ENCODE assay signal across 20 mouse cellular contexts in the genomic region with DNA sequence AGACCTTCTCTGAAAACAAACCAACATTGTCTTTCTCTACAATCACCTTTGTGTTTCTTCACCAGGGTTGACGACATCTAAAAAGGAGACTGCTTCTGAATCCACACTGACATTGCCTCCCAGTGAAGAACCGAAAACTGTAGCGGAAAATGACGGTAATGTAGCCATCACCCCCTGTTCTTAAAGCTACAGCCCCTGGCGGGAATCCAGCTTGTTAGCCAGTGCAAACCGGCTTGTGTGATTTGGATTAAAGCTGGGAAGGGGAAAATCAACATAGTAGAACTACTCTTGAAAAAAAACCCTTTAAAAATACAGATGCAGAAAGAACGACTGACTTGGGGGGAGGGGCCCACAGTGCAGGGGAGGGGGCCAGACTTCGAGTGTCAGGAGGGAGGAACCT. TPM values are rescaled to one million over a fixed set of nuclear protein-coding genes. Genes with fewer than 3 reads are reported as not detected.
A peak's percentile ranks its signal among the peaks of the same experiment; 100 is the strongest.
DNase-seq lines count a peak whose midpoint lies in the region; ATAC-seq and TF ChIP-seq lines count a peak whose summit lies in the region.
"Had no signal": no experiment of that assay in that cellular context is flagged by ENCODE, and none has a peak within 500 bp of the region (broad histone marks: within the 10 kb centered on the region; RNA-seq: fewer than 3 reads in every experiment).

No protein-coding gene starts in this region.

- DNase-seq in heart, adult 9 months (ENCODE audit: low spot score in 2 of 2) = no peak
- DNase-seq in limb, embryonic 14.5 days (ENCODE audit: low spot score) = peak; percentile 22
- DNase-seq in limb, embryonic 10.5 days (ENCODE audit: low spot score) = no peak
- DNase-seq in midbrain, embryonic 14.5 days = peak; percentile 39
- DNase-seq in midbrain, embryonic 10.5 days (ENCODE audit: low spot score) = no peak
- DNase-seq in thymus, postnatal 25 days = no peak
- DNase-seq: adrenal gland, adult 2 months; cerebellum, adult 11-12 months; cerebellum, postnatal 25 days; lung, postnatal 36 days; right cerebral cortex, postnatal 14 days; spleen, adult 18-20 months had no signal

- no peak overlapping the region for H3K4me2 ChIP-seq in heart, embryonic 13.5 days
- H3K4me2 ChIP-seq in limb, embryonic 14.5 days (replicated peaks; ENCODE audit: low read depth, low read length, severe bottlenecking) = no peak overlapping the region
- no peak overlapping the region for H3K4me2 ChIP-seq in midbrain, embryonic 14.5 days (ENCODE audit: low read length)
- H3K4me2 ChIP-seq: embryonic facial prominence, embryonic 13.5 days; forebrain, embryonic 15.5 days; heart, embryonic 11.5 days; limb, embryonic 13.5 days had no signal

- ATAC-seq in heart, embryonic 13.5 days (ENCODE audit: extremely low read depth, insufficient number of reproducible peaks, low FRiP score, low TSS enrichment) = no peak
- no peak for ATAC-seq in limb, embryonic 14.5 days (ENCODE audit: low FRiP score, low read depth)
- no peak for ATAC-seq in midbrain, embryonic 14.5 days (ENCODE audit: low FRiP score, low TSS enrichment)
- ATAC-seq: hindbrain, postnatal 0 days; intestine, embryonic 16.5 days had no signal

- no peak for TF ChIP-seq POLR2A in limb, embryonic 14.5 days (IDR thresholded peaks at IDR 0.05; ENCODE audit: borderline replicate concordance, extremely low read depth, insufficient read depth, insufficient read length)

- peak overlapping the region; percentile 34; the same call in 1 of the 2 replicates for H3K27ac ChIP-seq in heart, embryonic 13.5 days (replicated peaks)
- H3K27ac ChIP-seq in limb, embryonic 14.5 days (replicated peaks; ENCODE audit: low read depth, low read length) = no peak overlapping the region
- no peak overlapping the region for H3K27ac ChIP-seq in limb, embryonic 10.5 days
- no peak overlapping the region for H3K27ac ChIP-seq in midbrain, embryonic 14.5 days (replicated peaks; ENCODE audit: low read depth, low read length)
- no peak overlapping the region for H3K27ac ChIP-seq in midbrain, embryonic 10.5 days (replicated peaks)
- H3K27ac ChIP-seq: embryonic facial prominence, embryonic 13.5 days; forebrain, embryonic 15.5 days; hindbrain, postnatal 0 days; limb, embryonic 13.5 days had no signal

- 48% methylated on average over 8 of the region's 8 CpGs for WGBS in heart, embryonic 13.5 days
- WGBS in limb, embryonic 14.5 days = 50% methylated on average over 8 of the region's 8 CpGs
- WGBS in limb, embryonic 10.5 days = 87% methylated on average over 8 of the region's 8 CpGs
- 68% methylated on average over 8 of the region's 8 CpGs for WGBS in midbrain, embryonic 14.5 days
- WGBS in midbrain, embryonic 10.5 days = 78% methylated on average over 8 of the region's 8 CpGs

- peaks cover 26% of the 10 kb centered on the region for H3K4me1 ChIP-seq in heart, embryonic 13.5 days
- H3K4me1 ChIP-seq in limb, embryonic 14.5 days (ENCODE audit: control insufficient read depth, insufficient read depth, low read length) = peaks cover 7% of the 10 kb centered on the region
- H3K4me1 ChIP-seq in limb, embryonic 10.5 days = peaks cover 40% of the 10 kb centered on the region
- H3K4me1 ChIP-seq in midbrain, embryonic 14.5 days (ENCODE audit: control insufficient read depth, insufficient read depth, low read length) = no peaks in the 10 kb centered on the region
- H3K4me1 ChIP-seq in midbrain, embryonic 10.5 days = no peaks in the 10 kb centered on the region
- H3K4me1 ChIP-seq: forebrain, embryonic 15.5 days; megakaryocyte, embryonic 14.5 days had no signal

- H3K36me3 ChIP-seq in heart, embryonic 13.5 days = peaks cover 68% of the 10 kb centered on the region
- H3K36me3 ChIP-seq in limb, embryonic 14.5 days (ENCODE audit: control insufficient read depth, insufficient read depth, low read length) = peaks cover 14% of the 10 kb centered on the region; the same call in 1 of the 2 replicates
- H3K36me3 ChIP-seq in limb, embryonic 10.5 days = no peaks in the 10 kb centered on the region
- peaks cover 27% of the 10 kb centered on the region; the same call in 1 of the 2 replicates for H3K36me3 ChIP-seq in midbrain, embryonic 14.5 days (ENCODE audit: control insufficient read depth, insufficient read depth, low read length)
- H3K36me3 ChIP-seq in midbrain, embryonic 10.5 days = peaks cover 71% of the 10 kb centered on the region
- H3K36me3 ChIP-seq: forebrain, embryonic 15.5 days had no signal

- no peaks in the 10 kb centered on the region for H3K27me3 ChIP-seq in heart, embryonic 13.5 days (replicated peaks)
- no peaks in the 10 kb centered on the region for H3K27me3 ChIP-seq in limb, embryonic 14.5 days (ENCODE audit: control insufficient read depth, insufficient read depth, low read length)
- H3K27me3 ChIP-seq in limb, embryonic 10.5 days (ENCODE audit: low read depth, poor library complexity, severe bottlenecking) = no peaks in the 10 kb centered on the region
- H3K27me3 ChIP-seq in midbrain, embryonic 14.5 days (ENCODE audit: control insufficient read depth, insufficient read depth, low read length) = no peaks in the 10 kb centered on the region
- no peaks in the 10 kb centered on the region for H3K27me3 ChIP-seq in midbrain, embryonic 10.5 days (ENCODE audit: low read depth, poor library complexity, severe bottlenecking)
- H3K27me3 ChIP-seq: embryonic facial prominence, embryonic 13.5 days; forebrain, embryonic 15.5 days had no signal

- no peaks in the 10 kb centered on the region for H3K9me3 ChIP-seq in heart, embryonic 13.5 days
- no peaks in the 10 kb centered on the region for H3K9me3 ChIP-seq in limb, embryonic 14.5 days (ENCODE audit: control insufficient read depth, low read length)
- H3K9me3 ChIP-seq in limb, embryonic 10.5 days (replicated peaks) = no peaks in the 10 kb centered on the region
- no peaks in the 10 kb centered on the region for H3K9me3 ChIP-seq in midbrain, embryonic 14.5 days (ENCODE audit: control insufficient read depth, low read length)
- H3K9me3 ChIP-seq in midbrain, embryonic 10.5 days (replicated peaks) = no peaks in the 10 kb centered on the region
- H3K9me3 ChIP-seq: embryonic facial prominence, embryonic 13.5 days; forebrain, embryonic 15.5 days; limb, embryonic 13.5 days; megakaryocyte, embryonic 14.5 days had no signal

- no peak overlapping the region for H3K9ac ChIP-seq in heart, embryonic 13.5 days
- H3K9ac ChIP-seq in limb, embryonic 14.5 days (ENCODE audit: low read depth, low read length, severe bottlenecking) = 0 out of 2 replicates have a peak overlapping the region, but pooled peaks have one; percentile 5
- no peak overlapping the region for H3K9ac ChIP-seq in midbrain, embryonic 14.5 days (replicated peaks; ENCODE audit: low read length)
- H3K9ac ChIP-seq: embryonic facial prominence, embryonic 13.5 days; forebrain, embryonic 15.5 days; limb, embryonic 13.5 days had no signal

- H3K4me3 ChIP-seq in heart, embryonic 13.5 days = no peak overlapping the region
- no peak overlapping the region for H3K4me3 ChIP-seq in limb, embryonic 14.5 days (replicated peaks; ENCODE audit: low read length)
- no peak overlapping the region for H3K4me3 ChIP-seq in limb, embryonic 10.5 days
- no peak overlapping the region for H3K4me3 ChIP-seq in midbrain, embryonic 14.5 days (replicated peaks; ENCODE audit: low read depth, low read length)
- no peak overlapping the region for H3K4me3 ChIP-seq in midbrain, embryonic 10.5 days
- H3K4me3 ChIP-seq: embryonic facial prominence, embryonic 13.5 days; forebrain, embryonic 15.5 days; limb, embryonic 13.5 days; megakaryocyte, embryonic 14.5 days had no signal

RNA-seq across cellular contexts. Expression of a gene that starts 59.4 kb away (rescaled TPM):
- polyA plus RNA-seq in heart, embryonic 13.5 days (2015; fragmentation: Nextera tagmentation; extraction: Ambion mirVana) = 25.4 and 29.2 TPM in 2 replicates
- 12.2 and 14.7 TPM in 2 replicates for polyA plus RNA-seq in limb, embryonic 14.5 days (2012; rRNA removed)
- 8.9 and 9.0 TPM in 2 replicates for polyA plus RNA-seq in limb, embryonic 14.5 days (2014; fragmentation: Nextera tagmentation; extraction: Ambion mirVana)
- polyA plus RNA-seq in limb, embryonic 10.5 days (2016; fragmentation: Nextera tagmentation; extraction: Ambion mirVana) = 2.0 and 2.3 TPM in 2 replicates
- polyA plus RNA-seq in midbrain, embryonic 14.5 days (2014; fragmentation: Nextera tagmentation; extraction: Ambion mirVana) = 12.2 and 15.8 TPM in 2 replicates
- 4.4 and 4.5 TPM in 2 replicates for polyA plus RNA-seq in midbrain, embryonic 10.5 days (2016; fragmentation: Nextera tagmentation; extraction: Ambion mirVana)

Comparison
In these comparisons a context has a peak if more than half of its experiments do, and no peak if none do; other contexts are left out.
1. DNase-seq: peak in limb, embryonic 14.5 days (single experiment) and midbrain, embryonic 14.5 days (single experiment); none in heart, adult 9 months (0 of 2), limb, embryonic 10.5 days (single experiment), midbrain, embryonic 10.5 days (single experiment) and thymus, postnatal 25 days (single experiment).